Mouse (Mus musculus): Measurements from ENCODE around the gene Sgcd. TPM values are rescaled to one million over a fixed set of nuclear protein-coding genes. Genes with fewer than 3 reads are reported as not detected.

Gene Sgcd
- total and polyA plus RNA-seq, 3 experiments = 0.38 to 2.4 (median 0.43) TPM

DNA sequence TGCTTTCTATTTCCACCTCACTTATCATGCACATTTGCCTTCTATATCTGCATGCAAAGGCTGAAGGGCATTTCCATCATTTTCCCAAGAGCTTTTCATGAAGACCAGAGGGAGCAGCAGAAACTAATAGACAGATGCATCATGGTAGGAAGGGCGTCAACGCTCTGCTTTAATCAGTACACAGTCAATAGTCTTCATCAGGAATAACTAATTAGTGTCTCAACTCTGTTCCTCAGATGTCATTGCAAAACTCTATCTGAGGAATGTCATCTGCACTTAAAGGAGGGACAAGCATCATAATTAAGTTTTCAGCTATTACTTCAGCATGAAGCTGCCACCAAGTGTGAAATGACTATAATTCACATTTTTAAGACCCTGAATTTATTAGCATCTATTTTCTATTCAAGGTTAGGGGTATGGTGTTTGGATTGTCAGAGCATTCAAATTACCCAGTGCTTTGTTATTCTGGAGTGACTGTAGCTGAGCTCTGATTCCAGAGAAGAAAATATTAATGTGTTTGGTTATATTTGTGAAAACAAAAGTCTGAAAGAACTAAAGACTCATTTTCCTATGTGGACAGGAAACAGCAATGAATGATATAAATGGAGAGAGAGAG lies 918.9 kb downstream of the Sgcd start:
- in situ Hi-C loops (cut with MboI; ENCODE audit: low pct_ligation_motif_present, low pct_unique_long_range_greater_than_20kb, low sequenced_read_pairs) = no loop called here
- Histone ChIP-seq H3K4me1 (ENCODE audit: control insufficient read depth in 1 of 2, insufficient read depth in 2 of 2) (peaks cover 3 to 8% of the 10 kb centered on the region in 2 experiments; a peak in 2 of 4 replicates), H3K36me3 (replicated peaks in 1 of 2; ENCODE audit: control insufficient read depth in 1 of 2, insufficient read depth in 1 of 2, low read length in 1 of 2) (no peaks in the 10 kb centered on the region), H3K27ac (ENCODE audit: insufficient read depth, low read depth) (no peak overlapping the region), H3K27me3 (replicated peaks) (no peaks in the 10 kb centered on the region), H3K4me2 (ENCODE audit: insufficient read depth, low read depth, poor library complexity, severe bottlenecking) (no peak overlapping the region), H3K4me3 (replicated peaks in 1 of 3; ENCODE audit: low read depth in 2 of 3, low read length in 2 of 3, poor library complexity in 1 of 3) (no peak overlapping the region), H3K9me3 (replicated peaks; ENCODE audit: low read length) (no peaks in the 10 kb centered on the region), H3K79me2 (replicated peaks; ENCODE audit: control insufficient read depth, extremely low read depth, insufficient read depth, poor library complexity, severe bottlenecking) (no peaks in the 10 kb centered on the region), H3K9ac (ENCODE audit: insufficient read depth, low read depth) (no peak overlapping the region)
- no peak for DNase-seq (ENCODE audit: extremely low read depth)
- dilution Hi-C loops (cut with MboI; ENCODE audit: extremely low pct_ligation_motif_present, extremely low pct_unique_long_range_greater_than_20kb, low sequenced_read_pairs) = no loop called here
- no peak for TF ChIP-seq IRF4 (IDR thresholded peaks at IDR 0.05; ENCODE audit: low read depth, low read length)
- TF ChIP-seq JUN (IDR thresholded peaks at IDR 0.05; ENCODE audit: insufficient read depth, low read depth, low read length) = no peak
- TF ChIP-seq MAX (IDR thresholded peaks at IDR 0.05; ENCODE audit: low read length) = no peak
- no peak for TF ChIP-seq POLR2AphosphoS2 (IDR thresholded peaks at IDR 0.05; ENCODE audit: low read depth, low read length)
- TF ChIP-seq ZKSCAN1 (IDR thresholded peaks at IDR 0.05; ENCODE audit: borderline replicate concordance, low read depth, low read length) = no peak
- TF ChIP-seq UBTF (IDR thresholded peaks at IDR 0.05; ENCODE audit: low read depth, low read length) = no peak
- no peak for TF ChIP-seq MYC (IDR thresholded peaks at IDR 0.05; ENCODE audit: low read depth, low read length)
- no peak for TF ChIP-seq MXI1 (IDR thresholded peaks at IDR 0.05; ENCODE audit: low read depth, low read length)
- TF ChIP-seq RAD21 (IDR thresholded peaks at IDR 0.05; ENCODE audit: low read depth, low read length) = no peak

DNA sequence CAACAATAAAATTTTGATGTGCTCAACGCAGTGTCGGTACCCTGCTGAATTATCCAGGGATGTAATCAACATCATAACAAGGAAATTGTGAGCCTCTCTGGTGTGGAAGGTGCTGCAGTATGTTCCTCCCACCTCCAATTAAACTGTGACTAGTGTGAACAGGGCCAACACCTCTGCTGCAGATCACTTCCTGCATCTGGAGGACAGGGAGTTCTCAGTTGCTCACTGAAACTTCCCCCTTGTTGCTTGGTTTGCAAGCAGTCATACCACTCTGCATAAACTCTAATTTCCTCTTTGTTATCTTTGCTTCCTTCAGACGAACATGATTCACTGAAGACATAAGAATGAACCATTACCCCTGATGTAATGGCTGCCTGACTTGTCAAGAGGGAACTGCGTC lies 925.1 kb downstream of the Sgcd start:
- Histone ChIP-seq H3K4me2 (ENCODE audit: insufficient read depth, low read depth, poor library complexity, severe bottlenecking) (no peak overlapping the region), H3K9me3 (replicated peaks; ENCODE audit: low read length) (no peaks in the 10 kb centered on the region), H3K79me2 (replicated peaks; ENCODE audit: control insufficient read depth, extremely low read depth, insufficient read depth, poor library complexity, severe bottlenecking) (no peaks in the 10 kb centered on the region), H3K4me3 (replicated peaks in 1 of 3; ENCODE audit: low read depth in 2 of 3, low read length in 2 of 3, poor library complexity in 1 of 3) (no peak overlapping the region), H3K27me3 (replicated peaks) (no peaks in the 10 kb centered on the region), H3K9ac (ENCODE audit: insufficient read depth, low read depth) (no peak overlapping the region), H3K27ac (ENCODE audit: insufficient read depth, low read depth) (no peak overlapping the region), H3K4me1 (ENCODE audit: control insufficient read depth in 1 of 2, insufficient read depth in 2 of 2) (peaks cover 3 to 8% of the 10 kb centered on the region in 2 experiments; a peak in 3 of 4 replicates), H3K36me3 (replicated peaks in 1 of 2; ENCODE audit: control insufficient read depth in 1 of 2, insufficient read depth in 1 of 2, low read length in 1 of 2) (no peaks in the 10 kb centered on the region)
- in situ Hi-C loops (cut with MboI; ENCODE audit: low pct_ligation_motif_present, low pct_unique_long_range_greater_than_20kb, low sequenced_read_pairs) = no loop called here
- dilution Hi-C loops (cut with MboI; ENCODE audit: extremely low pct_ligation_motif_present, extremely low pct_unique_long_range_greater_than_20kb, low sequenced_read_pairs) = no loop called here
- DNase-seq (ENCODE audit: extremely low read depth) = peak; percentile 39
- TF ChIP-seq MAX (IDR thresholded peaks at IDR 0.05; ENCODE audit: low read length) = no peak
- 0 out of 2 replicates have a peak, but pooled peaks have one; percentile 21 for TF ChIP-seq ELF1 (IDR thresholded peaks at IDR 0.05; ENCODE audit: low read depth, low read length)

DNA sequence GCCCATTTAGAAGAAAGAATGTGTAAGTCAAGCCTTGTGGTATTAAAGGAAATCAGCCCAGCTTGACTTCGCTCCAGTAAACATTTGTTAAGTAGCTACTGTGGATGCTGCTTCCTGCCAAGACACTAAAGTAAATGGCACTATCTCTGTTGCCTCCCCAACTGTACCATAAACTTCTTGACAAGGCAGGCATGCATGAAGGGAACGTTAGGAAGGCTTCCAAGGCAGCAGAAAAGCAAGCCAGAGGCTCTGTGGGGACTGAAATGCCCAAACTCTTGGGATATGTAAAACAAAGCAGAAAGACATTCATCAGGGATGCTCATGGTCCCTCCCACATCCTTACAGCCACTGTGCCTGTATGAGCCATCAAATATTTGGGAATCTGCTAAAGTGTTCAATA lies 938.4 kb downstream of the Sgcd start:
- DNase-seq (ENCODE audit: extremely low read depth) = no peak
- Histone ChIP-seq H3K9me3 (replicated peaks; ENCODE audit: low read length) (no peaks in the 10 kb centered on the region), H3K4me1 (ENCODE audit: control insufficient read depth in 1 of 2, insufficient read depth in 2 of 2) (no peaks in the 10 kb centered on the region), H3K4me3 (replicated peaks in 1 of 3; ENCODE audit: low read depth in 2 of 3, low read length in 2 of 3, poor library complexity in 1 of 3) (no peak overlapping the region), H3K27ac (ENCODE audit: insufficient read depth, low read depth) (no peak overlapping the region), H3K79me2 (replicated peaks; ENCODE audit: control insufficient read depth, extremely low read depth, insufficient read depth, poor library complexity, severe bottlenecking) (no peaks in the 10 kb centered on the region), H3K36me3 (replicated peaks in 1 of 2; ENCODE audit: control insufficient read depth in 1 of 2, insufficient read depth in 1 of 2, low read length in 1 of 2) (no peaks in the 10 kb centered on the region), H3K4me2 (ENCODE audit: insufficient read depth, low read depth, poor library complexity, severe bottlenecking) (no peak overlapping the region), H3K9ac (ENCODE audit: insufficient read depth, low read depth) (no peak overlapping the region), H3K27me3 (replicated peaks) (no peaks in the 10 kb centered on the region)
- dilution Hi-C loops (cut with MboI; ENCODE audit: extremely low pct_ligation_motif_present, extremely low pct_unique_long_range_greater_than_20kb, low sequenced_read_pairs) (no loop called here), in situ Hi-C loops (cut with MboI; ENCODE audit: low pct_ligation_motif_present, low pct_unique_long_range_greater_than_20kb, low sequenced_read_pairs) (no loop called here)
- TF ChIP-seq ZKSCAN1 (IDR thresholded peaks at IDR 0.05; ENCODE audit: borderline replicate concordance, low read depth, low read length) (no peak), IRF4 (IDR thresholded peaks at IDR 0.05; ENCODE audit: low read depth, low read length) (no peak), BHLHE40 (IDR thresholded peaks at IDR 0.05; ENCODE audit: low read depth, low read length) (no peak), ZNF384 (IDR thresholded peaks at IDR 0.05; ENCODE audit: low read depth, low read length) (no peak), HCFC1 (IDR thresholded peaks at IDR 0.05; ENCODE audit: low read depth, low read length) (no peak), NELFE (IDR thresholded peaks at IDR 0.05; ENCODE audit: low read depth, low read length) (no peak), MEF2A (IDR thresholded peaks at IDR 0.05; ENCODE audit: borderline replicate concordance, low read depth, low read length) (no peak), CHD1 (IDR thresholded peaks at IDR 0.05; ENCODE audit: low read depth, low read length) (no peak), ETS1 (conservative IDR thresholded peaks at IDR 0.05; ENCODE audit: low read depth, low read length) (no peak), POLR2AphosphoS2 (IDR thresholded peaks at IDR 0.05; ENCODE audit: low read depth, low read length) (no peak), MYC (IDR thresholded peaks at IDR 0.05; ENCODE audit: low read depth, low read length) (no peak), ZC3H11A (IDR thresholded peaks at IDR 0.05; ENCODE audit: low read depth, low read length) (no peak), CHD2 (IDR thresholded peaks at IDR 0.05; ENCODE audit: low read length) (no peak)
